In genomic region chrX:11895396-11895795, GRCm38 (mm10) we compare ENCODE assay signal across 9 mouse cellular contexts.
A peak's percentile ranks its signal among the peaks of the same experiment; 100 is the strongest.
DNase-seq lines count a peak whose midpoint lies in the region; ATAC-seq and TF ChIP-seq lines count a peak whose summit lies in the region.
"Had no signal": no experiment of that assay in that cellular context is flagged by ENCODE, and none has a peak within 500 bp of the region (broad histone marks: within the 10 kb centered on the region; RNA-seq: fewer than 3 reads in every experiment).

No protein-coding gene starts in this region.

- no peak for ATAC-seq in liver, embryonic 12.5 days
- ATAC-seq in forebrain, postnatal 0 days: no peak
- ATAC-seq in frontal cortex, adult (ENCODE audit: low TSS enrichment): no peak

- DNase-seq in liver, adult 2 months (ENCODE audit: extremely low read depth, low read depth, low spot score): peak; percentile 74
- DNase-seq in cerebellum, postnatal 14 days: peak; percentile 16 to 24
- peak; percentile 63 for DNase-seq in gastrocnemius, postnatal 14 days
- peak; percentile 10 for DNase-seq in lung, postnatal 14 days
- DNase-seq in forebrain, postnatal 0 days: no peak
- DNase-seq in layer of hippocampus, adult 9-10 months (ENCODE audit: low spot score): no peak
- DNase-seq: thymus, postnatal 36 days had no signal

- H3K4me1 ChIP-seq in liver, adult 2 months (ENCODE audit: control insufficient read depth, insufficient read depth, low read length): peaks cover 1% of the 10 kb centered on the region
- H3K4me1 ChIP-seq in liver, embryonic 12.5 days: peaks cover 8% of the 10 kb centered on the region
- H3K4me1 ChIP-seq in forebrain, postnatal 0 days (ENCODE audit: insufficient read depth): no peaks in the 10 kb centered on the region

- no peaks in the 10 kb centered on the region for H3K27me3 ChIP-seq in liver, adult 2 months (ENCODE audit: control insufficient read depth, insufficient read depth, low read length)
- peaks cover 40% of the 10 kb centered on the region; the same call in 1 of the 2 replicates for H3K27me3 ChIP-seq in liver, embryonic 12.5 days (replicated peaks)
- H3K27me3 ChIP-seq in forebrain, postnatal 0 days (ENCODE audit: insufficient read depth, low read length): no peaks in the 10 kb centered on the region

- intact Hi-C loops in gastrocnemius, postnatal 14 days (cut with DNase I; ENCODE audit: low total_unique reads): no loop called here

- no peak overlapping the region for H3K27ac ChIP-seq in liver, adult 2 months (replicated peaks; ENCODE audit: insufficient read depth, low read depth, low read length)
- H3K27ac ChIP-seq in liver, embryonic 12.5 days: no peak overlapping the region
- H3K27ac ChIP-seq in forebrain, postnatal 0 days (ENCODE audit: low read depth, low read length): no peak overlapping the region

- H3K36me3 ChIP-seq in liver, adult 2 months (ENCODE audit: control insufficient read depth, insufficient read depth, low read length): no peaks in the 10 kb centered on the region
- H3K36me3 ChIP-seq in liver, embryonic 12.5 days: no peaks in the 10 kb centered on the region
- H3K36me3 ChIP-seq in forebrain, postnatal 0 days (ENCODE audit: insufficient read depth): no peaks in the 10 kb centered on the region

- TF ChIP-seq POLR2A in liver, adult 2 months (IDR thresholded peaks at IDR 0.05; ENCODE audit: extremely low read depth, insufficient read depth, low read length): no peak

- H3K4me3 ChIP-seq in liver, adult 2 months (ENCODE audit: insufficient read depth, low read depth, low read length): no peak overlapping the region
- no peak overlapping the region for H3K4me3 ChIP-seq in liver, embryonic 12.5 days
- H3K4me3 ChIP-seq in forebrain, postnatal 0 days (ENCODE audit: low read depth, low read length): no peak overlapping the region

- H3K9ac ChIP-seq in liver, adult 2 months (ENCODE audit: low read depth, low read length): no peak overlapping the region
- no peak overlapping the region for H3K9ac ChIP-seq in liver, embryonic 12.5 days
- no peak overlapping the region for H3K9ac ChIP-seq in forebrain, postnatal 0 days

- 9% methylated on average over 5 of the region's 5 CpGs for WGBS in liver, adult 2 months
- WGBS in liver, embryonic 12.5 days (ENCODE audit: insufficient replicate concordance): 57% methylated on average over 5 of the region's 5 CpGs
- WGBS in forebrain, postnatal 0 days: 65% methylated on average over 5 of the region's 5 CpGs

- no peaks in the 10 kb centered on the region for H3K79me2 ChIP-seq in liver, adult 2 months (ENCODE audit: control insufficient read depth, insufficient read depth, low read length)

- TF ChIP-seq CTCF in liver, adult 2 months (IDR thresholded peaks at IDR 0.05; ENCODE audit: low read depth, low read length): no peak
- TF ChIP-seq CTCF in forebrain, postnatal 0 days (IDR thresholded peaks at IDR 0.05; ENCODE audit: low read depth): no peak

- no peaks in the 10 kb centered on the region for H3K9me3 ChIP-seq in liver, embryonic 12.5 days (replicated peaks)
- no peaks in the 10 kb centered on the region for H3K9me3 ChIP-seq in forebrain, postnatal 0 days (ENCODE audit: low read length)

- no peak overlapping the region for H3K4me2 ChIP-seq in liver, embryonic 12.5 days
- no peak overlapping the region for H3K4me2 ChIP-seq in forebrain, postnatal 0 days (ENCODE audit: low read depth)

Comparison
In these comparisons a context has a peak if more than half of its experiments do, and no peak if none do; other contexts are left out.
1. DNase-seq: peak in liver, adult 2 months (single experiment), cerebellum, postnatal 14 days (2 of 2), gastrocnemius, postnatal 14 days (single experiment) and lung, postnatal 14 days (single experiment); none in forebrain, postnatal 0 days (single experiment) and layer of hippocampus, adult 9-10 months (single experiment).